Mouse (Mus musculus) brain, embryonic 14.5 days (tissue): ENCODE data around the gene Spi1.

Experiments
- CTCF ChIP-seq: fragments of 200-500 bp; IDR thresholded peaks from 2 replicates; pipeline ENCODE4 v1.5.1; 2012; ENCODE audit warnings: inconsistent platforms, mild to moderate bottlenecking, moderate library complexity, borderline replicate concordance; ENCODE audit not compliant: insufficient read depth, insufficient read length; ENCODE audit errors: extremely low read depth
- POLR2A ChIP-seq: fragments of 200-500 bp; IDR thresholded peaks from 2 replicates; pipeline ENCODE4 v1.6.1; 2012; ENCODE audit warnings: mild to moderate bottlenecking, inconsistent platforms, borderline replicate concordance; ENCODE audit not compliant: poor library complexity, insufficient read depth, insufficient read length, severe bottlenecking; ENCODE audit errors: extremely low read depth

DNA sequence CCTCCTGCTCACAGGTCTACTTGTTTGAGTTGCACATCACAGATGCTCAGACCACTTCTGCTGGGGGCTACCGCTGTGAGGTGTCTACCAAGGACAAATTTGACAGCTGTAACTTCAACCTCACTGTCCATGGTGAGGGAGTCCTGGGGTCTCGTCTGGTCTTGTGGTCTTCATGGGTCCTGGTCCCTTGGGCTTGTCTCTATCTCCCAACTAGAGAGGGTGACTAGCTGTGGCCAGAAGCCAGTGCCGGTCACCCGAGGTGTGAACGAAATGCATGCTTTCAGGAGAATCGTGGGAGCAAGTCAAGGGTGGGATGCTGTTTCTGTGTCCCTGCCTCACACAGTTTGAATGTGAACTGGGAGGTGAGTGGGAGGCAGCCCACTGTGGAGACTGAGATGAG is 38.8 kb downstream of the Spi1 start:
- TF ChIP-seq POLR2A, result no peak
- TF ChIP-seq CTCF, result no peak
